Mouse (Mus musculus): ENCODE results near the gene Ramp2. TPM values are rescaled to one million over a fixed set of nuclear protein-coding genes. Genes with fewer than 3 reads are reported as not detected.
A peak's percentile ranks its signal among the peaks of the same experiment; 100 is the strongest.

Ramp2 gene
- polyA plus RNA-seq, 1 experiment from 2014 or later, result 276 TPM

DNA sequence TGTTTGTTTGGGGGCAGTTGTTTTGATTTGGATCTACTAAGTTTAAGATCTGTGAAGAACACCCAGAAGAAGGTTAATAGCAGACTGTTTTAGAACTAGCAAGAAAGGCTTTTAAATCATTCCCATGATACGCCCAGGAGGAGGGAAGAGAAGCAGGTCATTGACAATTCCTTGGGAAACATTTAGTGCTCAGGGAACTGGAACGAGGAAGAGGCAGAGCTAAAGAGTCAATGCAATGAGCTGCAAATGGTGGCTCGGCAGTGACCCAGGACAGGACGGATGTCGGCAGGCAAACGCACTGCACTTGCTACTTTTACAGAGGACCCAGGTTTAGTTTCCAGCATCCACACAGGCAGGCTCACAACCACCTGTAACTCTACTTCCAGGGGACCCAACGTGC lies 35.0 kb downstream of the Ramp2 start:
- Histone ChIP-seq H3K4me2 (no peak overlapping the region), H3K27me3 (ENCODE audit: insufficient read depth, low read length) (no peaks in the 10 kb centered on the region), H3K27ac (ENCODE audit: low read depth) (no peak overlapping the region), H3K4me1 (ENCODE audit: insufficient read depth) (peaks cover 16% of the 10 kb centered on the region), H3K9me3 (ENCODE audit: low read depth, low read length) (no peaks in the 10 kb centered on the region), H3K4me3 (ENCODE audit: low read depth, low read length) (no peak overlapping the region), H3K9ac (no peak overlapping the region), H3K36me3 (ENCODE audit: insufficient read depth) (no peaks in the 10 kb centered on the region; the same call in 1 of the 2 replicates)
- no peak for DNase-seq
- WGBS, result 35% methylated on average over 7 of the region's 7 CpGs
- ATAC-seq (ENCODE audit: insufficient read depth), result no peak
- TF ChIP-seq CTCF (IDR thresholded peaks at IDR 0.05; ENCODE audit: low read depth), result no peak

DNA sequence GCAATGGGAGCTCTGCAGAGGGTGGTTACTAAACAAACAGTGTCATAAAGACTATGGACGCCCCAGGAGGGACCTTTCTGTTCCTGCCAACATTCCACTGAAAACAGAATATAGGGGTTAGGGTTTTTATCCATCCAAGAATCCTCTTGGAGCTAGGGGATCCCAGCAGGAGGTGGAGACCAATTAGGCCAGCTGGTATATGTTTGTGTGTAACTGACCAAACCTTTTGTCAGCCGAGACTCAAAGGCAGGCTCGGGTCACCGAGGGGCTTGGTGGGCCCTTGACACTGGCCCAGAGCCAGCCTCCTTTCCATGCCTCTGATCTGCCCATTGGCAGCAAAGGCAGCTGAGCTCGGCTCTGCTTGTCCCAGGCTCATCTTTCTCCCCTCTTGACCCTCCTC lies 37.1 kb downstream of the Ramp2 start:
- Histone ChIP-seq H3K9me3 (ENCODE audit: low read depth, low read length) (no peaks in the 10 kb centered on the region), H3K27ac (ENCODE audit: low read depth) (no peak overlapping the region), H3K4me3 (ENCODE audit: low read depth, low read length) (no peak overlapping the region), H3K36me3 (ENCODE audit: insufficient read depth) (peaks cover 8% of the 10 kb centered on the region; the same call in 1 of the 2 replicates), H3K9ac (no peak overlapping the region), H3K4me2 (no peak overlapping the region), H3K4me1 (ENCODE audit: insufficient read depth) (peaks cover 3% of the 10 kb centered on the region), H3K27me3 (ENCODE audit: insufficient read depth, low read length) (no peaks in the 10 kb centered on the region)
- no peak for TF ChIP-seq CTCF (IDR thresholded peaks at IDR 0.05; ENCODE audit: low read depth)
- ATAC-seq (ENCODE audit: insufficient read depth), result no peak
- no peak for DNase-seq
- WGBS, result 14% methylated on average over 5 of the region's 5 CpGs

DNA sequence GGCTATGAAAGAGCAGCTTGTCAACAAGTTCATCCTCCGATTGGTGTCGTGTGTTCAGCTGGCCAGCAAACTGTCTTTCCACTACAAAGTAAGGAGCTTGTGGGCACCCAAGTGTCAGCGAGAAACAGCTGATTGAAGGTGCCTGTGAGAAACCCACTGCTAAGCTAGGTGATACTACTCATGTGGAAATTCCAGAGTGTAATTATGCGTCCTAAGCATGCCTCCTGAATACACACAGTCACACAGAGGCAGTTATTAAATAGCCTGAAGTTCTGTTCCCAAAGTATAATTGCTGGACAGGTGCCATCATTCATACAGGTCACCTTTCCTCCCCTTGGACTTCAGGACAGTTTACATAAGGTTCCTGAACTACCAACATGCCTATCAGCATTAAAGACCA lies 38.0 kb downstream of the Ramp2 start:
- H3K4me2 ChIP-seq, result no peak overlapping the region
- H3K36me3 ChIP-seq (ENCODE audit: insufficient read depth), result peaks cover 16% of the 10 kb centered on the region; the same call in 1 of the 2 replicates
- DNase-seq (no peak), ATAC-seq (ENCODE audit: insufficient read depth) (no peak)
- 62% methylated on average over 4 of the region's 4 CpGs for WGBS
- H3K27me3 ChIP-seq (ENCODE audit: insufficient read depth, low read length), result no peaks in the 10 kb centered on the region
- H3K4me3 ChIP-seq (ENCODE audit: low read depth, low read length), result no peak overlapping the region
- H3K4me1 ChIP-seq (ENCODE audit: insufficient read depth), result no peaks in the 10 kb centered on the region
- no peak overlapping the region for H3K27ac ChIP-seq (ENCODE audit: low read depth)
- H3K9ac ChIP-seq, result no peak overlapping the region
- TF ChIP-seq CTCF (IDR thresholded peaks at IDR 0.05; ENCODE audit: low read depth), result no peak
- no peaks in the 10 kb centered on the region for H3K9me3 ChIP-seq (ENCODE audit: low read depth, low read length)

DNA sequence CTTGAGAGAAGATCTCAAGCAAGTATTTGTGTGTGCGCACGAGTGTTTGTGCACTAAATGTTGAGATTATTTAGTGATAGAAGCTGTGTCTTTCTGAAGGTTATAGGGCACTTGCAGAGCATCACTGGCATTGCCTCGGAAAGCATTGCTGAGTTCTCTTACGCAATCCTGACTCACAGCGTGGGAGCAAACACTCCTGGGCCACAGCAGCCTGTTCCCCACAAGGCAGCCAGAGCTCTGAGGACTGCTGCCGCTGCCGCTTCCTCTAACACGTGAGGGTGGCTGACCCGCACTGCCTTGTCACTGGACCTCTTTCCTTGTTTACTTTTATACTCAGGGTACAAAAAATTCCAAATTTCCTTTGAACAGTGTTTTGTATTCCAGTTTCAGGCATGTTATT lies 41.5 kb downstream of the Ramp2 start:
- H3K9me3 ChIP-seq (ENCODE audit: low read depth, low read length), result no peaks in the 10 kb centered on the region
- H3K4me3 ChIP-seq (ENCODE audit: low read depth, low read length), result no peak overlapping the region
- H3K4me2 ChIP-seq, result no peak overlapping the region
- ATAC-seq (ENCODE audit: insufficient read depth) (no peak), DNase-seq (peak; percentile 10)
- no peaks in the 10 kb centered on the region for H3K4me1 ChIP-seq (ENCODE audit: insufficient read depth)
- H3K36me3 ChIP-seq (ENCODE audit: insufficient read depth), result peaks cover 50% of the 10 kb centered on the region
- H3K27me3 ChIP-seq (ENCODE audit: insufficient read depth, low read length), result no peaks in the 10 kb centered on the region
- H3K9ac ChIP-seq, result no peak overlapping the region
- H3K27ac ChIP-seq (ENCODE audit: low read depth), result no peak overlapping the region
- no peak for TF ChIP-seq CTCF (IDR thresholded peaks at IDR 0.05; ENCODE audit: low read depth)
- 63% methylated on average over 9 of the region's 9 CpGs for WGBS

DNA sequence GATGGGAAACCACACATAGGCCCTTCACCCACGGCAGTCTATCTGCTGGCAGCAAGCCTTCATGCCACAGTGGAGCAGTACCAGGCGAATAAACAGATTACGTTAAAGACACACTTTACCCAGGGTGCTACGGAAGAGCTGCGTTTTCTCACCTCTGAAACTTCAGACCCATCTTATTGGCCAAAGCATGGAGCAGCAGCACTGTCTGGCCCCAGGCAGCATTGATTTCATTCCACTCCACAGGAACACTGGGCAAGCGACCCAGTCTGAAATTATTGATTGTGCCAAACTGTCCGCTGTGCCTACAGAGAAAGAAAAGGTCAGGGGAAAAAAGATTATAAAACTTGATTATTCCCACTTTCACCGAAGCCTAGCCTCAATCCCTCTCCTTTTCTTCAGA lies 45.4 kb downstream of the Ramp2 start:
- H3K4me1 ChIP-seq (ENCODE audit: insufficient read depth), result no peaks in the 10 kb centered on the region
- 92% methylated on average over 8 of the region's 8 CpGs for WGBS
- TF ChIP-seq CTCF (IDR thresholded peaks at IDR 0.05; ENCODE audit: low read depth), result no peak
- ATAC-seq (ENCODE audit: insufficient read depth), result no peak
- no peak overlapping the region for H3K4me2 ChIP-seq
- no peaks in the 10 kb centered on the region for H3K9me3 ChIP-seq (ENCODE audit: low read depth, low read length)
- H3K27me3 ChIP-seq (ENCODE audit: insufficient read depth, low read length), result no peaks in the 10 kb centered on the region
- no peak overlapping the region for H3K9ac ChIP-seq
- no peak overlapping the region for H3K4me3 ChIP-seq (ENCODE audit: low read depth, low read length)
- peaks cover 82% of the 10 kb centered on the region for H3K36me3 ChIP-seq (ENCODE audit: insufficient read depth)
- no peak for DNase-seq
- no peak overlapping the region for H3K27ac ChIP-seq (ENCODE audit: low read depth)

DNA sequence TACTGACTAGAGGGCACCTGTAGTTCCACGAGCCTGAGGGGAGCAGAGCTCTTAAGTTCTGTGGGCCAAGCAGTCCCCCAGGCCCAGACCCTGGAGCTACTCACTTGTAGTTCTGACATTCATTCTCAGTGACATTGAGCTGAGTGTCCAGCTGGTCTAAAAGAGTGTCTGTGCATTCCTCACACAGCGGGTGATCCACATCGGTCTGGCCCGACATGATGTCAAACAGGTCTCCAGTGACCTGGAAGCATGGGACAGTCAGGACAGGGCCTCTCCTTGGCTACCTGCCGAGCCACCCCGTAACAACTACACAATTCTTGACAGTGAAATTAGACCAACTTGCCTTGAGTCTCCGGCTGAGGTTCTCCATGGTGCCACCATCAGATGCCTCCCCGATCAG lies 49.4 kb downstream of the Ramp2 start:
- no peaks in the 10 kb centered on the region for H3K27me3 ChIP-seq (ENCODE audit: insufficient read depth, low read length)
- DNase-seq (no peak), ATAC-seq (ENCODE audit: insufficient read depth) (no peak)
- peaks cover 80% of the 10 kb centered on the region for H3K36me3 ChIP-seq (ENCODE audit: insufficient read depth)
- H3K4me1 ChIP-seq (ENCODE audit: insufficient read depth), result no peaks in the 10 kb centered on the region
- no peak overlapping the region for H3K27ac ChIP-seq (ENCODE audit: low read depth)
- no peak overlapping the region for H3K4me3 ChIP-seq (ENCODE audit: low read depth, low read length)
- no peaks in the 10 kb centered on the region for H3K9me3 ChIP-seq (ENCODE audit: low read depth, low read length)
- no peak for TF ChIP-seq CTCF (IDR thresholded peaks at IDR 0.05; ENCODE audit: low read depth)
- H3K9ac ChIP-seq, result no peak overlapping the region
- WGBS, result 94% methylated on average over 8 of the region's 8 CpGs
- H3K4me2 ChIP-seq, result no peak overlapping the region

DNA sequence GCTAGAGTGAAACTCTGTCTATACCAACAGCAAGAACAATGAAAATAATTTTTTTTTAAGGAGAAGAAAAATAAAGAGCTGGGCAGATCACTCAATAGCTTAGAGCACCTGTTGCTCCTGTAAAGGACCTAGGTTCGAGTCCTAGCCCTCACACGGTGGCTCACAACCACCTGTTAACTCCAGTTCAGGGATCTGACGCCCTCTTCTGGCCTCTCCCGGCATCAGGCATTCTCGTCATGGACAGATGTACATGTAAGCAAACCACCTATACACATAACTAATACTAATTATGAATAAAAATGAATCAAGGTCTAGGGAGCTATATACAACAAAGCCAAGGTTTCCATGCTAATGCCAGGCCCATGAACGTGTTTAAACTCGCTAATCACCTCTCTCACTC lies 55.1 kb downstream of the Ramp2 start:
- Histone ChIP-seq H3K4me2 (peak overlapping the region; percentile 99), H3K36me3 (ENCODE audit: insufficient read depth) (peaks cover 29% of the 10 kb centered on the region), H3K9me3 (ENCODE audit: low read depth, low read length) (no peaks in the 10 kb centered on the region), H3K27me3 (ENCODE audit: insufficient read depth, low read length) (no peaks in the 10 kb centered on the region), H3K9ac (peak overlapping the region; percentile 85), H3K4me1 (ENCODE audit: insufficient read depth) (peaks cover 5% of the 10 kb centered on the region; the same call in 1 of the 2 replicates), H3K4me3 (ENCODE audit: low read depth, low read length) (peak overlapping the region; percentile 86), H3K27ac (ENCODE audit: low read depth) (no peak overlapping the region)
- DNase-seq (no peak), ATAC-seq (ENCODE audit: insufficient read depth) (no peak)
- TF ChIP-seq CTCF (IDR thresholded peaks at IDR 0.05; ENCODE audit: low read depth), result 0 out of 2 replicates have a peak, but pooled peaks have one; percentile 8
- 67% methylated on average over 7 of the region's 7 CpGs for WGBS

Measured in lung, embryonic 14.5 days (tissue).